Mouse (Mus musculus) heart, adult 2 months (tissue): ENCODE data around the gene Coro2b. TPM values are rescaled to one million over a fixed set of nuclear protein-coding genes. Genes with fewer than 3 reads are reported as not detected.

Experiments used
- DNase-seq, 2 experiments: peaks; one replicate each; pipeline ENCODE4 v3.0.0; 2021
- H3K27ac ChIP-seq: fragments of 200-600 bp; 2 replicates; pipeline ENCODE4 v1.8.1; 2022
- H3K27me3 ChIP-seq: fragments of 200-500 bp; 2 replicates; pipeline ENCODE4 v1.6.1; 2012; ENCODE audit warnings: mild to moderate bottlenecking, low read length, inconsistent platforms, mixed read lengths; ENCODE audit not compliant: control insufficient read depth, insufficient read depth
- H3K36me3 ChIP-seq: fragments of 200-500 bp; 2 replicates; pipeline ENCODE4 v1.6.1; 2012; ENCODE audit warnings: low read length, inconsistent platforms; ENCODE audit not compliant: control insufficient read depth, insufficient read depth
- H3K4me1 ChIP-seq: fragments of 200-500 bp; 2 replicates; pipeline ENCODE4 v1.6.1; 2011; ENCODE audit warnings: low read length; ENCODE audit not compliant: control insufficient read depth, insufficient read depth
- H3K4me3 ChIP-seq: fragments of 200-600 bp; 2 replicates; pipeline ENCODE4 v1.8.1; 2022
- H3K79me2 ChIP-seq: fragments of 200-500 bp; replicated peaks from 2 replicates; pipeline ENCODE4 v1.6.1; 2012; ENCODE audit warnings: mild to moderate bottlenecking, inconsistent platforms, low read length, moderate library complexity, mixed read lengths; ENCODE audit not compliant: control insufficient read depth, insufficient read depth
- H3K9ac ChIP-seq: fragments of 200-500 bp; 2 replicates; pipeline ENCODE4 v1.6.1; 2012; ENCODE audit warnings: low read depth, mild to moderate bottlenecking, control low read depth, inconsistent platforms, low read length, mixed read lengths
- CTCF ChIP-seq: fragments of 200-600 bp; IDR thresholded peaks from 2 replicates; pipeline ENCODE4 v1.8.1; 2022; ENCODE audit warnings: antibody characterized with exemption, mild to moderate bottlenecking, moderate library complexity
- EP300 ChIP-seq: fragments of 200-500 bp; IDR thresholded peaks from 2 replicates; pipeline ENCODE4 v1.6.1; 2011; ENCODE audit warnings: low read depth, low read length, control low read depth; ENCODE audit not compliant: insufficient read depth
- POLR2A ChIP-seq: fragments of 200-500 bp; IDR thresholded peaks from 2 replicates; pipeline ENCODE4 v1.6.1; 2011; ENCODE audit warnings: mild to moderate bottlenecking, low read depth, low read length, control low read depth; ENCODE audit not compliant: insufficient read depth
- WGBS: fragments of 180-500 bp; shearing (Covaris S2); methylation state at CpG from one replicate; pipeline ENCODE4 v1.1.7; 2018; 5-methylcytosine and 5-hydroxymethylcytosine counted together
- intact Hi-C: fragments of 180-260 bp; cut with DNase I; formaldehyde crosslinking; loops from one replicate; pipeline ENCODE4 v1.15.1; 2025
- polyA plus RNA-seq: library from polyadenylated mRNA; depleted of rRNA; stranded (reverse); fragments of >200 nt; gene quantifications from 2 replicates; pipeline ENCODE4 v1.2.3, GENCODE M21; 2012
- total RNA-seq, 2 experiments: library from RNA; stranded (reverse); gene quantifications; 2 replicates each; pipeline ENCODE4 v1.2.3; 2021

The Coro2b gene
- total and polyA plus RNA-seq, 3 experiments, result 10.1 to 17.2 (median 11.6) TPM

GRCm38 (mm10) chr9:62471041-62471440 is 65.8 kb downstream of the Coro2b start:
- no peaks in the 10 kb centered on the region for H3K27me3 ChIP-seq
- no peaks in the 10 kb centered on the region for H3K79me2 ChIP-seq
- WGBS, result 94% methylated on average over 14 of the region's 14 CpGs
- H3K4me1 ChIP-seq, result peaks cover 3% of the 10 kb centered on the region; the same call in 1 of the 2 replicates
- no peak overlapping the region for H3K9ac ChIP-seq
- no peaks in the 10 kb centered on the region for H3K36me3 ChIP-seq
- H3K4me3 ChIP-seq, result no peak overlapping the region
- intact Hi-C loops, result loop anchor here (2.0 to 10.0 kb wide), 2 partner anchors 176 to 314 kb away; no protein-coding TSS in a partner anchor
- no peak for DNase-seq
- no peak for TF ChIP-seq POLR2A
- no peak for TF ChIP-seq CTCF
- no peak for TF ChIP-seq EP300
- H3K27ac ChIP-seq, result no peak overlapping the region

- no peaks in the 10 kb centered on the region for H3K36me3 ChIP-seq
- TF ChIP-seq POLR2A (no peak), EP300 (peak; percentile 98), CTCF (peak; percentile 97)
- intact Hi-C loops, result loop anchor here (1.0 to 10.0 kb wide), 3 partner anchors 80 to 314 kb away; no protein-coding TSS in a partner anchor
- peak; percentile 80 to 84 for DNase-seq
- no peak overlapping the region for H3K4me3 ChIP-seq
- H3K9ac ChIP-seq, result no peak overlapping the region
- H3K79me2 ChIP-seq, result no peaks in the 10 kb centered on the region
- WGBS, result 9% methylated on average over 1 of the region's 1 CpGs
- H3K27me3 ChIP-seq, result no peaks in the 10 kb centered on the region
- H3K27ac ChIP-seq, result no peak overlapping the region
- peaks cover 4% of the 10 kb centered on the region; the same call in 1 of the 2 replicates for H3K4me1 ChIP-seq
These were observed 66.4 kb downstream of the Coro2b start for GRCm38 (mm10) chr9:62470398-62470797.

GRCm38 (mm10) chr9:62469696-62470095 is 67.1 kb downstream of the Coro2b start:
- H3K4me1 ChIP-seq, result peaks cover 4% of the 10 kb centered on the region; the same call in 1 of the 2 replicates
- intact Hi-C loops, result loop anchor here (1.0 to 10.0 kb wide), 3 partner anchors 81 to 315 kb away; no protein-coding TSS in a partner anchor
- H3K27me3 ChIP-seq, result no peaks in the 10 kb centered on the region
- no peak overlapping the region for H3K4me3 ChIP-seq
- H3K9ac ChIP-seq, result no peak overlapping the region
- no peak for TF ChIP-seq EP300
- TF ChIP-seq POLR2A, result no peak
- no peak for TF ChIP-seq CTCF
- H3K27ac ChIP-seq, result no peak overlapping the region
- WGBS, result 82% methylated on average over 10 of the region's 10 CpGs
- H3K36me3 ChIP-seq, result no peaks in the 10 kb centered on the region
- DNase-seq, result no peak
- H3K79me2 ChIP-seq, result no peaks in the 10 kb centered on the region

GRCm38 (mm10) chr9:62469143-62469542 is 67.7 kb downstream of the Coro2b start:
- intact Hi-C loops, result no loop called here
- Histone ChIP-seq H3K4me1 (peaks cover 4% of the 10 kb centered on the region; the same call in 1 of the 2 replicates), H3K4me3 (no peak overlapping the region), H3K27ac (no peak overlapping the region), H3K27me3 (no peaks in the 10 kb centered on the region), H3K9ac (no peak overlapping the region), H3K79me2 (no peaks in the 10 kb centered on the region), H3K36me3 (no peaks in the 10 kb centered on the region)
- no peak for DNase-seq
- TF ChIP-seq POLR2A (no peak), CTCF (no peak), EP300 (no peak)
- 85% methylated on average over 13 of the region's 13 CpGs for WGBS

- no peak for TF ChIP-seq POLR2A
- TF ChIP-seq CTCF, result no peak
- no peak for TF ChIP-seq EP300
- intact Hi-C loops, result no loop called here
- WGBS, result 76% methylated on average over 1 of the region's 1 CpGs
- Histone ChIP-seq H3K4me3 (no peak overlapping the region), H3K4me1 (peaks cover 3% of the 10 kb centered on the region; the same call in 1 of the 2 replicates), H3K79me2 (no peaks in the 10 kb centered on the region), H3K27ac (no peak overlapping the region), H3K27me3 (no peaks in the 10 kb centered on the region), H3K36me3 (no peaks in the 10 kb centered on the region), H3K9ac (no peak overlapping the region)
- no peak for DNase-seq
These were observed 69.4 kb downstream of the Coro2b start for GRCm38 (mm10) chr9:62467413-62467784.

GRCm38 (mm10) chr9:62466742-62467412 is 70.0 kb downstream of the Coro2b start:
- Histone ChIP-seq H3K4me1 (peaks cover 3% of the 10 kb centered on the region; the same call in 1 of the 2 replicates), H3K4me3 (no peak overlapping the region), H3K79me2 (no peaks in the 10 kb centered on the region), H3K9ac (no peak overlapping the region), H3K36me3 (no peaks in the 10 kb centered on the region), H3K27me3 (no peaks in the 10 kb centered on the region), H3K27ac (no peak overlapping the region)
- 80% methylated on average over 11 of the region's 11 CpGs for WGBS
- no peak for TF ChIP-seq CTCF
- TF ChIP-seq POLR2A, result no peak
- no peak for TF ChIP-seq EP300
- intact Hi-C loops, result no loop called here
- no peak for DNase-seq
